Mouse (Mus musculus) brain, embryonic 14.5 days (tissue): ENCODE measurements at regions not wholly inside any gene's neighbourhood (a gene's known extent, or its start where the extent isn't known, plus 50 kb on each side); places are given as distances from the start of the nearest gene placed in this dataset.

Experiments used
- CTCF ChIP-seq: fragments of 200-500 bp; IDR thresholded peaks from 2 replicates; pipeline ENCODE4 v1.5.1; 2012; ENCODE audit warnings: inconsistent platforms, mild to moderate bottlenecking, moderate library complexity, borderline replicate concordance; ENCODE audit not compliant: insufficient read depth, insufficient read length; ENCODE audit errors: extremely low read depth
- POLR2A ChIP-seq: fragments of 200-500 bp; IDR thresholded peaks from 2 replicates; pipeline ENCODE4 v1.6.1; 2012; ENCODE audit warnings: mild to moderate bottlenecking, inconsistent platforms, borderline replicate concordance; ENCODE audit not compliant: poor library complexity, insufficient read depth, insufficient read length, severe bottlenecking; ENCODE audit errors: extremely low read depth

- TF ChIP-seq CTCF, result no peak
- TF ChIP-seq POLR2A, result no peak
Measured at GRCm38 (mm10) chr14:91569100-91569499, 2321.4 kb downstream of the Pcdh9 start.
